Mouse (Mus musculus) gastrocnemius, adult 8-10 months (tissue): ENCODE measurements around the gene Mat2a. TPM values are rescaled to one million over a fixed set of nuclear protein-coding genes. Genes with fewer than 3 reads are reported as not detected.
A peak's percentile ranks its signal among the peaks of the same experiment; 100 is the strongest.

Experiments
- DNase-seq, 2 experiments: peaks; one replicate each; pipeline ENCODE4 v3.0.0; 2022; ENCODE audit warnings: low spot score in 2 of 2
- total RNA-seq, 4 experiments: library from RNA; stranded (reverse); gene quantifications; 2 replicates each; pipeline ENCODE4 v1.2.4; 2022

The Mat2a gene
- total RNA-seq, 4 experiments from 2014 or later: 78.0 to 122 (median 99.0) TPM

GRCm38 (mm10) chr6:72415964-72416772, 23.2 kb downstream of the Mat2a start:
- DNase-seq: no peak

- no peak for DNase-seq
These were observed 24.2 kb downstream of the Mat2a start for GRCm38 (mm10) chr6:72415181-72415580.

GRCm38 (mm10) chr6:72414076-72414756, 25.1 kb downstream of the Mat2a start, which contains the start of gene Ggcx:
Gene Ggcx (plus strand): TSS chr6:72414308.
- peak; percentile 90 to 92 for DNase-seq

- no peak for DNase-seq
These were observed 28.8 kb downstream of the Mat2a start for GRCm38 (mm10) chr6:72410518-72410917.

- DNase-seq: no peak
These were observed 29.4 kb downstream of the Mat2a start for GRCm38 (mm10) chr6:72410003-72410402.

GRCm38 (mm10) chr6:72409567-72409966, 29.8 kb downstream of the Mat2a start:
- DNase-seq: no peak

- peak; percentile 70 to 72 for DNase-seq
These were observed 32.2 kb downstream of the Mat2a start for GRCm38 (mm10) chr6:72407119-72407518.

- no peak for DNase-seq
These were observed 34.0 kb downstream of the Mat2a start for GRCm38 (mm10) chr6:72405356-72405755.

GRCm38 (mm10) chr6:72401875-72402274, 37.5 kb downstream of the Mat2a start:
- peak; percentile 64 to 68 for DNase-seq

GRCm38 (mm10) chr6:72399967-72400366, 39.4 kb downstream of the Mat2a start:
- DNase-seq: no peak

GRCm38 (mm10) chr6:72396837-72397251, 42.5 kb downstream of the Mat2a start:
- DNase-seq: no peak

GRCm38 (mm10) chr6:72392341-72392740, 47.0 kb downstream of the Mat2a start:
- DNase-seq: no peak

- DNase-seq: peak in 1 of 2 experiments; percentile 28
These were observed 48.4 kb downstream of the Mat2a start for GRCm38 (mm10) chr6:72390795-72391521.

- DNase-seq: peak; percentile 88 to 92
These were observed 49.2 kb downstream of the Mat2a start, which contains the start of gene Vamp8 for GRCm38 (mm10) chr6:72389941-72390771. Gene Vamp8 (minus strand): TSS chr6:72390703.

- no peak for DNase-seq
These were observed 49.9 kb downstream of the Mat2a start for GRCm38 (mm10) chr6:72389471-72389940.

- DNase-seq: no peak
These were observed 50.5 kb downstream of the Mat2a start for GRCm38 (mm10) chr6:72388791-72389329.

GRCm38 (mm10) chr6:72388266-72388665, 51.1 kb downstream of the Mat2a start:
- no peak for DNase-seq

GRCm38 (mm10) chr6:72387816-72388215, 51.5 kb downstream of the Mat2a start:
- DNase-seq: no peak

GRCm38 (mm10) chr6:72386561-72386960, 52.8 kb downstream of the Mat2a start:
- no peak for DNase-seq

- no peak for DNase-seq
These were observed 54.1 kb downstream of the Mat2a start for GRCm38 (mm10) chr6:72385258-72385657.
